Mouse (Mus musculus) midbrain, embryonic 14.5 days (tissue): ENCODE results near the gene Gm9611. TPM values are rescaled to one million over a fixed set of nuclear protein-coding genes. Genes with fewer than 3 reads are reported as not detected.
"Not testable (repeated sequence)": the region's sequence is repeated elsewhere in the genome, so short reads cannot be mapped to it uniquely, and the experiment has no call there.

Experiments used
- ATAC-seq: fragments of 200-750 bp; cut with Nextera tagmentation; 2 replicates; pipeline ENCODE4 v1.8.0; 2017; ENCODE audit warnings: moderate number of reproducible peaks, moderate library complexity; ENCODE audit not compliant: low FRiP score, low TSS enrichment
- DNase-seq: peaks from one replicate; pipeline ENCODE4 v3.0.0-alpha.2; 2015
- H3K27ac ChIP-seq: fragments of 300-500 bp; sonication (generic); replicated peaks from 2 replicates; pipeline ENCODE4 v1.5.1; 2014; ENCODE audit warnings: mild to moderate bottlenecking, low read depth, low read length, moderate library complexity
- H3K27me3 ChIP-seq: fragments of 300-500 bp; sonication (generic); 2 replicates; pipeline ENCODE4 v1.6.1; 2014; ENCODE audit warnings: low read length, control low read depth, mixed read lengths; ENCODE audit not compliant: control insufficient read depth, insufficient read depth
- H3K36me3 ChIP-seq: fragments of 300-500 bp; sonication (generic); 2 replicates; pipeline ENCODE4 v1.6.1; 2014; ENCODE audit warnings: low read length, control low read depth; ENCODE audit not compliant: control insufficient read depth, insufficient read depth
- H3K4me1 ChIP-seq: fragments of 300-500 bp; sonication (generic); 2 replicates; pipeline ENCODE4 v1.6.1; 2014; ENCODE audit warnings: mild to moderate bottlenecking, antibody characterized with exemption, low read length, control low read depth; ENCODE audit not compliant: control insufficient read depth, insufficient read depth
- H3K4me2 ChIP-seq: fragments of 300-500 bp; sonication (generic); 2 replicates; pipeline ENCODE4 v1.6.1; 2014; ENCODE audit warnings: mild to moderate bottlenecking, low read length, moderate library complexity
- H3K4me3 ChIP-seq: fragments of 300-500 bp; sonication (generic); replicated peaks from 2 replicates; pipeline ENCODE4 v1.5.1; 2014; ENCODE audit warnings: low read depth, low read length
- H3K9ac ChIP-seq: fragments of 300-500 bp; sonication (generic); replicated peaks from 2 replicates; pipeline ENCODE4 v1.6.1; 2014; ENCODE audit warnings: mild to moderate bottlenecking, low read length, moderate library complexity
- H3K9me3 ChIP-seq: fragments of 300-500 bp; sonication (generic); 2 replicates; pipeline ENCODE4 v1.6.1; 2016; ENCODE audit warnings: low read length, control low read depth, mixed read lengths; ENCODE audit not compliant: control insufficient read depth
- WGBS: fragments of 180-500 bp; shearing (Covaris S2); extraction: QIAGEN DNeasy Blood & Tissue Kit; methylation state at CpG from one replicate; pipeline ENCODE4 v1.1.7; 2014; 5-methylcytosine and 5-hydroxymethylcytosine counted together
- microRNA-seq: library from miRNA; unstranded; fragments of <30 nt; microRNA quantifications from one replicate; pipeline ENCODE4, GENCODE M21; 2016
- polyA plus RNA-seq: library from polyadenylated mRNA; unstranded; fragments of >200 nt; fragmentation: Nextera tagmentation; extraction: Ambion mirVana; gene quantifications from 2 replicates; pipeline ENCODE4 v1.2.1, GENCODE M21; 2014

The Gm9611 gene
- polyA plus RNA-seq = not detected in 2 replicates

- not testable (repeated sequence) for H3K9ac ChIP-seq, H3K9me3 ChIP-seq, H3K27me3 ChIP-seq, ATAC-seq, DNase-seq, H3K4me3 ChIP-seq, H3K4me2 ChIP-seq, H3K27ac ChIP-seq, H3K4me1 ChIP-seq, H3K36me3 ChIP-seq
- WGBS = no CpG with 5 or more reads among the region's 3 CpGs
These were observed at the start of gene Gm9611 for GRCm38 (mm10) chr14:42297258-42297657. Gm9611 (minus strand) TSS chr14:42297358.

GRCm38 (mm10) chr14:42309910-42310309 lies 12.8 kb upstream of the Gm9611 start, which contains the start of gene Gm7995:
Gm7995 (plus strand) TSS chr14:42310210.
- no CpG with 5 or more reads among the region's 1 CpGs for WGBS
- not testable (repeated sequence) for H3K4me2 ChIP-seq

GRCm38 (mm10) chr14:42259948-42260347 lies 37.2 kb downstream of the Gm9611 start, which contains the start of gene Gm17026:
Gm17026 (minus strand) TSS chr14:42260048.
- WGBS = no CpG with 5 or more reads among the region's 3 CpGs
- ATAC-seq, H3K36me3 ChIP-seq, DNase-seq, H3K4me1 ChIP-seq, H3K27ac ChIP-seq, H3K27me3 ChIP-seq, H3K9me3 ChIP-seq, H3K9ac ChIP-seq, H3K4me3 ChIP-seq, H3K4me2 ChIP-seq: not testable (repeated sequence)

More at GRCm38 (mm10) chr14:42309910-42310309, 12.8 kb upstream of the Gm9611 start, which contains the start of gene Gm7995:
- H3K9me3 ChIP-seq, ATAC-seq, H3K27ac ChIP-seq, H3K27me3 ChIP-seq, H3K9ac ChIP-seq, H3K36me3 ChIP-seq, H3K4me1 ChIP-seq, DNase-seq, H3K4me3 ChIP-seq: not testable (repeated sequence)

Small RNAs within 50 kb of the gene (microRNA-seq; reads per million reads assigned to microRNA genes)
- gene Gm25208 = not detected
- not detected for gene Gm25892

Other genes starting within 250 kb of the Gm9611 start
- gene Gm7951, start 180.0 kb downstream of the Gm9611 start, polyA plus RNA-seq = not detected in 2 replicates
- not detected in 2 replicates for gene Gm17027, start 134.7 kb downstream of the Gm9611 start, polyA plus RNA-seq
- not detected in 2 replicates for gene Gm3573, start 106.6 kb downstream of the Gm9611 start, polyA plus RNA-seq
- not detected in 2 replicates for gene Gm17026, start 37.3 kb downstream of the Gm9611 start, polyA plus RNA-seq
- not detected in 2 replicates for gene Gm7995, start 12.9 kb upstream of the Gm9611 start, polyA plus RNA-seq
- not detected in 2 replicates for gene Gm8005, start 142.3 kb upstream of the Gm9611 start, polyA plus RNA-seq
- gene Gm8011, start 166.5 kb upstream of the Gm9611 start, polyA plus RNA-seq = not detected in 2 replicates
- gene Gm8020, start 205.0 kb upstream of the Gm9611 start, polyA plus RNA-seq = not detected in 2 replicates
- gene Gm8024, start 226.9 kb upstream of the Gm9611 start, polyA plus RNA-seq = not detected in 2 replicates